Mouse (Mus musculus) spleen, adult 2 months (tissue): ENCODE results near the gene Egfem1. TPM values are rescaled to one million over a fixed set of nuclear protein-coding genes. Genes with fewer than 3 reads are reported as not detected.

Source experiments
- DNase-seq, 2 experiments: peaks; one replicate each; pipeline versions ENCODE4 v3.0.0 to v3.0.0-alpha.2; 2012 to 2021; ENCODE audit warnings: low spot score in 2 of 2, low read depth in 1 of 2
- H3K27ac ChIP-seq: fragments of 200-500 bp; 2 replicates; pipeline ENCODE4 v1.5.1; 2012; ENCODE audit warnings: low read length, inconsistent platforms; ENCODE audit not compliant: insufficient read depth
- H3K27me3 ChIP-seq: fragments of 200-500 bp; 2 replicates; pipeline ENCODE4 v1.6.1; 2012; ENCODE audit warnings: mild to moderate bottlenecking, moderate library complexity, low read length, inconsistent platforms; ENCODE audit not compliant: control insufficient read depth, insufficient read depth
- H3K36me3 ChIP-seq: fragments of 200-500 bp; 2 replicates; pipeline ENCODE4 v1.6.1; 2012; ENCODE audit warnings: mild to moderate bottlenecking, low read length, inconsistent platforms; ENCODE audit not compliant: control insufficient read depth, insufficient read depth
- H3K4me1 ChIP-seq: fragments of 200-500 bp; 2 replicates; pipeline ENCODE4 v1.6.1; 2011; ENCODE audit warnings: inconsistent platforms; ENCODE audit not compliant: control insufficient read depth, insufficient read depth, insufficient read length
- H3K4me3 ChIP-seq: fragments of 200-500 bp; 2 replicates; pipeline ENCODE4 v1.5.1; 2011; ENCODE audit warnings: mild to moderate bottlenecking, inconsistent platforms; ENCODE audit not compliant: insufficient read depth, insufficient read length; ENCODE audit errors: extremely low read depth
- CTCF ChIP-seq: fragments of 200-500 bp; IDR thresholded peaks from 2 replicates; pipeline ENCODE4 v1.5.1; 2011; ENCODE audit warnings: mild to moderate bottlenecking, inconsistent platforms; ENCODE audit not compliant: insufficient read depth, insufficient read length, insufficient replicate concordance; ENCODE audit errors: extremely low read depth
- POLR2A ChIP-seq: fragments of 200-500 bp; IDR thresholded peaks from 2 replicates; pipeline ENCODE4 v1.6.1; 2011; ENCODE audit warnings: low read depth, low read length, inconsistent platforms
- WGBS: fragments of 180-500 bp; shearing (Covaris S2); methylation state at CpG from one replicate; pipeline ENCODE4 v1.1.7; 2018; 5-methylcytosine and 5-hydroxymethylcytosine counted together
- polyA plus RNA-seq: library from polyadenylated mRNA; depleted of rRNA; stranded (reverse); fragments of >200 nt; gene quantifications from 2 replicates; pipeline ENCODE4 v1.2.3, GENCODE M21; 2012

The Egfem1 gene
- polyA plus RNA-seq, 1 experiment = not detected

DNA sequence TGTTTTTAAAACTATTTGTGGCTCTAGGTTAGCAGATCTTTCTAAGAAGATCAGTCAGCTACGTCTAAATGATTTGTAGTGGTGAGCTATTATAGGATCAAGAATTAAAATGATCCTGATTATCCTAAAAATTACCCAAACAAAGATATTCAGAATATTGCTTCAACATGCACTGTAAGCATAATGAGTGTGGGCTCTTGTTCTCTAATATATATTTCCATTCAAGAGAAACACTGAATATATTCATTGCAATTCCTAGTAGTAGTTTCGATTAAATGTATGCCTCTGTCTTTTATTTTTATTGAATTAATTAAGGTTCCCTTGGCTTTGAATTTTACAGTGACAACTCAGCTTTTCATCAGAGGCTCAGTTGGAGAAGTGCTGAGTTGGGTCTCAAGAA lies 527.4 kb downstream of the Egfem1 start:
- no peak for DNase-seq
- H3K4me1 ChIP-seq = no peaks in the 10 kb centered on the region
- H3K27me3 ChIP-seq = no peaks in the 10 kb centered on the region
- H3K27ac ChIP-seq = no peak overlapping the region
- 85% methylated on average over 2 of the region's 2 CpGs for WGBS
- TF ChIP-seq CTCF = no peak
- no peak for TF ChIP-seq POLR2A
- no peaks in the 10 kb centered on the region for H3K36me3 ChIP-seq
- H3K4me3 ChIP-seq = no peak overlapping the region

DNA sequence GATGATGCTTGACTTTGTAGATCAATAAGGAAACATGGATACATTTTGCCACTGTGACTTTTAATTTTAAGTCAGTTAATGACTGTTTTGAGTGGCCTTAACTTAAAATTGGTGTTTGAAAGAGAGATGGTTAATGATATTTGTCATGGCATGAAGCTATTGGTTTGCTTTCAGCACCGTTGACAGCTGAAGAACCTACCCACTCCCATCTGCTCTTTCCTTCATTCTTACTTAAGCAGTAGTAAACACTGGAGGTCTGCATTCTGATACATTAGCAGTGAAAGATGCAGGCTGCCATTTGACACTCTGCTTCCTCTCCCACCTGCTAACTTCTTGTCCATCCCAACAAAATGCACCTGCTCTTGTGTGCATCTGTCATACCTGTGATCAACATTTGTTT lies 537.8 kb downstream of the Egfem1 start:
- Histone ChIP-seq H3K4me1 (no peaks in the 10 kb centered on the region), H3K27me3 (no peaks in the 10 kb centered on the region), H3K27ac (no peak overlapping the region), H3K4me3 (no peak overlapping the region), H3K36me3 (no peaks in the 10 kb centered on the region)
- TF ChIP-seq CTCF (no peak), POLR2A (no peak)
- no peak for DNase-seq
- 74% methylated on average over 1 of the region's 1 CpGs for WGBS

DNA sequence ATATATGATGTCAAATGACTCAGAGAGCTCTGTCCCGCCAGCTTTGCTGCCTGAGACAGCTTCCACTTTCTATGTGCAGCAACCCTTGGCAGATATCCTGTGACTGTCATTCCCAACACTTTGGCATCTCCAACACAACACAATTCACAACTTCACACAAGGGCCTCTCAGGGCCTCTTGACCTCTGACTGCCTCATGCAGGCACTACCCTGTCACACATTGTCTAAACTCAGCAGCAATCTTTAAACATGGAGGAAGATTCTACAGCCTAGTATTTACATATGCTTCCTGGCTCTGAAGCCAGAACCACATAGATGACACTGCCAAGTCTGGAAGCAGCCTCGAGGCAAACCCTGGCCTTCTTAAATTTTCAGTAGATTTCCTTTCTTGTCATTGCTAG lies 558.0 kb downstream of the Egfem1 start:
- no peaks in the 10 kb centered on the region for H3K4me1 ChIP-seq
- DNase-seq = no peak
- H3K27me3 ChIP-seq = no peaks in the 10 kb centered on the region
- H3K27ac ChIP-seq = no peak overlapping the region
- TF ChIP-seq CTCF = no peak
- TF ChIP-seq POLR2A = no peak
- H3K36me3 ChIP-seq = no peaks in the 10 kb centered on the region
- WGBS = 61% methylated on average over 2 of the region's 2 CpGs
- no peak overlapping the region for H3K4me3 ChIP-seq

DNA sequence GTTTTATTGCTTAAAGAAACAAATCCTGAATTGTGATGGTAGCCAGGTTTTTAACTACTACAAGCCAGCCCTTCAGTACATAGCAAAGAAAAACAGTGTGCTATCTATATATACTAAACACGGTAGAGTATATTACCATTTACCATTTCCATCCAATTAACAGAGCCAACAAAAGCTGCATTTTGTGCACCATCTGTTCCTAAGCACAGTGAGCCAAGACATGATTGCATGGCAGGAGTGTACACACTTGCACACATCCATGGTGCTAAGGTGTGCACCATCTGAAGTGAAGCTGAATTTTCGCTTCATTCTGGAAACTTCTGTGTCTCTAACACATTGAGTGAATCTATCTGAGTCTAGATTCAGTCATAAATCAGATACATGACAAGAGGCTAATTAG lies 585.0 kb downstream of the Egfem1 start:
- TF ChIP-seq CTCF (no peak), POLR2A (no peak)
- WGBS = 84% methylated on average over 2 of the region's 2 CpGs
- Histone ChIP-seq H3K4me1 (no peaks in the 10 kb centered on the region), H3K27ac (no peak overlapping the region), H3K4me3 (no peak overlapping the region), H3K27me3 (no peaks in the 10 kb centered on the region), H3K36me3 (no peaks in the 10 kb centered on the region)
- no peak for DNase-seq

DNA sequence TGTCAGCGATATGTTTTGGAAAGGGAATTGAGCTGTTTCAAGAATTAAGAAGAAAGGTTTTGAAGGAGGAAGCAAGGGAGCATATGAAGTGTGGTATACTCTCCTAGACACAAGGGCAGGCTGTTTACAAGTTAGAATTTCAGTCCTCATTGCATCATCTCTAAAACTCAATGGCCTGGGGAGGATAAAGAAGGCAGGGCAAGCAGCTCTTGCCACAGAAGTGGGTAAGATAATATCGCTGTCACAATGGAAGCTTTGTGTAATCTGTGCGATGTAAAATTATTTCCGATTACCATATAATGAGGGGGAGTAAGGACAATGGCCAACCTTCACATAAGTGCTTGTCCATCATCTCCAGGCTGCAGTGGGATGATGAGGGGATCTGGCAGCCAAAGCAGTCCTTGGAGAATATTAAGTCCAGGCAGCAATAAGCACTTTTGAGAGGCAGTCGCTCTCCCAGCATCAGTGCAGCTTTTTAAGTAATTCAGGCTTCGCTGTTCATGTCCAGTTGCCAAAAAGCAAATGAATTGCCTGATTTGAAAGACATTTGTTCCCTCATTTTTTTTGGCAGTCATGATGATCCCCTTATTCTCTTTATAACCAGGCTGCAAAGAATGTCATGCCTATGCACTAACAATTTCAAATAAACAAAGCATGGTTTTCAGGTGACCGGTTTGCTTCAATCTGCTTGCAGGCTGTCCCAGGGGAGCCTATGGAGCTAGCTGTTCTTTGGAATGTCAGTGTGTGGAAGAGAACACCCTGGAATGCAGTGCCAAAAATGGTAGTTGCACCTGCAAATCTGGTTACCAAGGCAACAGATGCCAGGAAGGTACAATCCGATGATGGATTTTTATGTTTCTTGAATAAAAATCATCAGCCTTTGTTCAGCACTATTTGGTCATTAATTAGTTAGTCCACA lies 607.8 kb downstream of the Egfem1 start:
- Histone ChIP-seq H3K27ac (no peak overlapping the region), H3K36me3 (no peaks in the 10 kb centered on the region), H3K4me1 (no peaks in the 10 kb centered on the region), H3K27me3 (no peaks in the 10 kb centered on the region), H3K4me3 (no peak overlapping the region)
- no peak for DNase-seq
- WGBS = 93% methylated on average over 8 of the region's 8 CpGs
- no peak for TF ChIP-seq POLR2A
- TF ChIP-seq CTCF = no peak

DNA sequence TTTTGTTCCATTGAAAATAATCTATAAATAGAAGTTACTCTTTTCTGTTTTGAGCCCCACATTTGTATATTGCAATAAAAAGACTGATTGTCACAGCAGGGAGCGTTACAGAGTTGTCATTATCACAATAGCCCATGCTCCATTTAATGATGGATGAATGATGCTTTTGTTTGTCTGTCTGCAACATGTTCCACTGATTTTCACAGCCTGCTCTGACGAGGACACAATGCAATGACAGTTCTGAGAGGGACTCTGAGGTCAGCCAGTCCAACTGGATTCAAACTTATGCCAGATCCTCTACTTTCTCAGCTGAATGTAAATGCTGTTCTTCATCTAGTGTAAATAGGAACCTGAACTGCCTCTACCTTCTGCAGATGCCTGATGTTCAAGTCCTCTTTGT lies 619.3 kb downstream of the Egfem1 start:
- Histone ChIP-seq H3K4me1 (no peaks in the 10 kb centered on the region), H3K4me3 (no peak overlapping the region), H3K27ac (no peak overlapping the region), H3K27me3 (no peaks in the 10 kb centered on the region), H3K36me3 (no peaks in the 10 kb centered on the region)
- DNase-seq = no peak
- TF ChIP-seq POLR2A (no peak), CTCF (no peak)
- 60% methylated on average over 2 of the region's 2 CpGs for WGBS

GRCm38 (mm10) chr3:29706816-29707215 lies 625.0 kb downstream of the Egfem1 start:
- WGBS = 89% methylated on average over 2 of the region's 2 CpGs

More at GRCm38 (mm10) chr3:29706816-29707215, 625.0 kb downstream of the Egfem1 start:
- Histone ChIP-seq H3K4me1 (no peaks in the 10 kb centered on the region), H3K27me3 (no peaks in the 10 kb centered on the region), H3K27ac (no peak overlapping the region), H3K4me3 (no peak overlapping the region), H3K36me3 (no peaks in the 10 kb centered on the region)
- TF ChIP-seq CTCF = no peak
- no peak for TF ChIP-seq POLR2A
- DNase-seq = no peak
